8 mouse cellular contexts compared by ENCODE assay signal in the genomic region with DNA sequence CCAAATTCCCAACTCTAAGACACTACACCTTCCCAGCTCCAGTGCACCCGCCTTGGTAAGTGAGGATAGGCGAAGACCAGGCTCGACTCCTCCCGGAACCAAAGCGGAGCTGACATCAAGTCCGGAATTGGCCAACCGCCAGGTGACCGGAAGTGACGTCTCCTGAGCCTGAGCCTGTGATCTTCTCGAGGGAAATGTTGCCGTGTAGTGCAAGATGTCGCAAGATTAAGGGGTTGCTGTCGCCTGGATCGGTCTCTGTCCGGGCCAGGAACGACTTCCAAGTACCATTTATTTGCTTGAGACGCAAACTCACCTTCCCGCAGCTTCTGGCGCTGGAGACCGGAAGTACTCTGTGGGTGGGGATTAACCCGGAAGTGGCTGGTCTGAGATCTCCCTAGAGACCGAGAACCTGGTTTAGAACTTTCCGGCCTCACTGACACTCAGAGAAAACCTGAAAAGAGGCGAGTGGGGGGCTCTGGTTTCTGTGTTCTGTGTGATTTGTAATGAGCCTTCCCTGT. TPM values are rescaled to one million over a fixed set of nuclear protein-coding genes. Genes with fewer than 3 reads are reported as not detected.
DNase-seq lines count a peak whose midpoint lies in the region; ATAC-seq lines count a peak whose summit lies in the region.

No protein-coding gene starts in this region.

- H3K27me3 ChIP-seq in hindbrain, embryonic 15.5 days: no peaks in the 10 kb centered on the region

- WGBS in hindbrain, embryonic 15.5 days: 2% methylated on average over 24 of the region's 24 CpGs

- H3K27ac ChIP-seq in hindbrain, embryonic 15.5 days (replicated peaks): peak overlapping the region; percentile 100

- H3K36me3 ChIP-seq in hindbrain, embryonic 15.5 days: no peaks in the 10 kb centered on the region

- H3K9ac ChIP-seq in hindbrain, embryonic 15.5 days: peak overlapping the region; percentile 63

- H3K4me1 ChIP-seq in hindbrain, embryonic 15.5 days (replicated peaks): peaks cover 26% of the 10 kb centered on the region

- peak overlapping the region; percentile 65 for H3K4me2 ChIP-seq in hindbrain, embryonic 15.5 days

- H3K9me3 ChIP-seq in hindbrain, embryonic 15.5 days: no peaks in the 10 kb centered on the region

- peak; percentile 74 for DNase-seq in WW6 (ENCODE audit: low read depth, low spot score)
- DNase-seq in cerebellum, postnatal 36 days: peak; percentile 99 to 100
- peak; percentile 93 to 96 for DNase-seq in frontal cortex, postnatal 36 days (ENCODE audit: low spot score in 2 of 2)
- peak; percentile 85 to 86 for DNase-seq in layer of hippocampus, postnatal 36 days
- DNase-seq in lung, postnatal 25 days (ENCODE audit: low spot score): peak; percentile 95
- DNase-seq in retina, adult 2 months (ENCODE audit: low read depth, low spot score): peak; percentile 94
- DNase-seq in thymus, postnatal 25 days: peak; percentile 80

- peak; percentile 82 for ATAC-seq in hindbrain, embryonic 15.5 days (ENCODE audit: low FRiP score, low read depth)

- H3K4me3 ChIP-seq in hindbrain, embryonic 15.5 days: peak overlapping the region; percentile 65

RNA-seq across cellular contexts. Expression of a gene that starts 1.9 kb away (rescaled TPM):
- 2.8 TPM in 2 replicates for polyA plus RNA-seq in hindbrain, embryonic 15.5 days (2015; fragmentation: Nextera tagmentation; extraction: Ambion mirVana)
- total RNA-seq in layer of hippocampus, postnatal 36 days (2021): 1 to 10 TPM; 4.2 to 4.8 TPM

RNA-seq across cellular contexts. Expression of a gene that starts 10.9 kb away (rescaled TPM):
- 35.9 and 36.6 TPM in 2 replicates for polyA plus RNA-seq in hindbrain, embryonic 15.5 days (2015; fragmentation: Nextera tagmentation; extraction: Ambion mirVana)
- 100 to 1,000 TPM; 143 TPM for total RNA-seq in layer of hippocampus, postnatal 36 days (2021)

RNA-seq across cellular contexts. Expression of a gene that starts 39.7 kb away (rescaled TPM):
- polyA plus RNA-seq in hindbrain, embryonic 15.5 days (2015; fragmentation: Nextera tagmentation; extraction: Ambion mirVana): 17.6 and 21.2 TPM in 2 replicates
- 10 to 100 TPM; 16.0 to 20.8 TPM for total RNA-seq in layer of hippocampus, postnatal 36 days (2021)

RNA-seq across cellular contexts. Expression of a gene that starts 43.1 kb away (rescaled TPM):
- 50.5 and 52.0 TPM in 2 replicates for polyA plus RNA-seq in hindbrain, embryonic 15.5 days (2015; fragmentation: Nextera tagmentation; extraction: Ambion mirVana)
- total RNA-seq in layer of hippocampus, postnatal 36 days (2021): 10 to 100 TPM; 52.1 to 57.5 TPM

Comparison
In these comparisons a context has a peak if more than half of its experiments do, and no peak if none do; other contexts are left out.
1. Peak in every context shown above with its lines: DNase-seq, ATAC-seq, H3K4me3 ChIP-seq and H3K27ac ChIP-seq.